Mouse (Mus musculus) limb, embryonic 14.5 days (tissue): ENCODE measurements around the gene Map9. TPM values are rescaled to one million over a fixed set of nuclear protein-coding genes. Genes with fewer than 3 reads are reported as not detected.

Source experiments
- ATAC-seq: fragments of 200-750 bp; cut with Nextera tagmentation; 2 replicates; pipeline ENCODE4 v1.8.0; 2017; ENCODE audit warnings: low read depth, moderate number of reproducible peaks, moderate TSS enrichment; ENCODE audit not compliant: low FRiP score
- DNase-seq: peaks from one replicate; pipeline ENCODE4 v3.0.0-alpha.2; 2015; ENCODE audit warnings: low spot score
- H3K27ac ChIP-seq: fragments of 300-500 bp; sonication (generic); replicated peaks from 2 replicates; pipeline ENCODE4 v1.5.1; 2014; ENCODE audit warnings: low read depth, mild to moderate bottlenecking, low read length, moderate library complexity, mixed read lengths
- H3K27me3 ChIP-seq: fragments of 300-500 bp; sonication (generic); 2 replicates; pipeline ENCODE4 v1.6.1; 2014; ENCODE audit warnings: low read length, mixed read lengths; ENCODE audit not compliant: control insufficient read depth, insufficient read depth
- H3K36me3 ChIP-seq: fragments of 300-500 bp; sonication (generic); 2 replicates; pipeline ENCODE4 v1.6.1; 2014; ENCODE audit warnings: mild to moderate bottlenecking, low read length, moderate library complexity, mixed read lengths; ENCODE audit not compliant: control insufficient read depth, insufficient read depth
- H3K4me1 ChIP-seq: fragments of 300-500 bp; sonication (generic); 2 replicates; pipeline ENCODE4 v1.6.1; 2014; ENCODE audit warnings: antibody characterized with exemption, low read length, mixed read lengths; ENCODE audit not compliant: control insufficient read depth, insufficient read depth
- H3K4me2 ChIP-seq: fragments of 300-500 bp; sonication (generic); replicated peaks from 2 replicates; pipeline ENCODE4 v1.6.1; 2014; ENCODE audit warnings: low read depth, mild to moderate bottlenecking, low read length, moderate library complexity; ENCODE audit not compliant: severe bottlenecking
- H3K4me3 ChIP-seq: fragments of 300-500 bp; sonication (generic); replicated peaks from 2 replicates; pipeline ENCODE4 v1.5.1; 2014; ENCODE audit warnings: low read length
- H3K9ac ChIP-seq: fragments of 300-500 bp; sonication (generic); 2 replicates; pipeline ENCODE4 v1.6.1; 2014; ENCODE audit warnings: mild to moderate bottlenecking, low read depth, low read length, moderate library complexity; ENCODE audit not compliant: severe bottlenecking
- H3K9me3 ChIP-seq: fragments of 300-500 bp; sonication (generic); 2 replicates; pipeline ENCODE4 v1.6.1; 2016; ENCODE audit warnings: low read length; ENCODE audit not compliant: control insufficient read depth
- POLR2A ChIP-seq: fragments of 200-500 bp; IDR thresholded peaks from 2 replicates; pipeline ENCODE4 v1.8.0; 2012; ENCODE audit warnings: inconsistent platforms, mild to moderate bottlenecking, moderate library complexity, borderline replicate concordance; ENCODE audit not compliant: insufficient read depth, insufficient read length; ENCODE audit errors: extremely low read depth
- WGBS: fragments of 180-500 bp; shearing (Covaris S2); extraction: QIAGEN DNeasy Blood & Tissue Kit; methylation state at CpG from one replicate; pipeline ENCODE4 v1.1.7; 2014; 5-methylcytosine and 5-hydroxymethylcytosine counted together
- polyA plus RNA-seq, 2 experiments: library from polyadenylated mRNA; depleted of rRNA in 1 of 2; stranded (reverse) in 1 of 2; unstranded in 1 of 2; fragments of >200 nt; fragmentation: Nextera tagmentation in 1 of 2; extraction: Ambion mirVana in 1 of 2; gene quantifications; 2 replicates each; pipeline versions ENCODE4 v1.2.1 to v1.2.3; 2012 to 2014

The Map9 gene
- polyA plus RNA-seq, 2 experiments, result 3.2 to 9.1 TPM

- Histone ChIP-seq H3K4me1 (no peaks in the 10 kb centered on the region), H3K9ac (no peak overlapping the region), H3K36me3 (peaks cover 19% of the 10 kb centered on the region), H3K27me3 (no peaks in the 10 kb centered on the region), H3K4me2 (no peak overlapping the region), H3K4me3 (no peak overlapping the region), H3K9me3 (no peaks in the 10 kb centered on the region), H3K27ac (no peak overlapping the region)
- no peak for TF ChIP-seq POLR2A
- WGBS, result 82% methylated on average over 10 of the region's 10 CpGs
- ATAC-seq (no peak), DNase-seq (no peak)
These were observed 12.7 kb downstream of the Map9 start for GRCm38 (mm10) chr3:82370439-82371011.

- Histone ChIP-seq H3K4me2 (no peak overlapping the region), H3K4me1 (no peaks in the 10 kb centered on the region), H3K9ac (no peak overlapping the region), H3K9me3 (no peaks in the 10 kb centered on the region), H3K27me3 (no peaks in the 10 kb centered on the region), H3K27ac (no peak overlapping the region), H3K36me3 (peaks cover 40% of the 10 kb centered on the region), H3K4me3 (no peak overlapping the region)
- no peak for TF ChIP-seq POLR2A
- ATAC-seq, result no peak
- no peak for DNase-seq
- 79% methylated on average over 14 of the region's 14 CpGs for WGBS
These were observed 19.1 kb downstream of the Map9 start for GRCm38 (mm10) chr3:82376965-82377364.

GRCm38 (mm10) chr3:82382325-82382724 lies 24.5 kb downstream of the Map9 start:
- Histone ChIP-seq H3K36me3 (peaks cover 27% of the 10 kb centered on the region), H3K4me3 (no peak overlapping the region), H3K4me1 (no peaks in the 10 kb centered on the region), H3K9me3 (no peaks in the 10 kb centered on the region), H3K9ac (no peak overlapping the region), H3K4me2 (no peak overlapping the region), H3K27ac (no peak overlapping the region), H3K27me3 (no peaks in the 10 kb centered on the region)
- WGBS, result 61% methylated on average over 11 of the region's 11 CpGs
- TF ChIP-seq POLR2A, result no peak
- DNase-seq, result no peak
- no peak for ATAC-seq

GRCm38 (mm10) chr3:82385091-82385490 lies 27.2 kb downstream of the Map9 start:
- no peak for ATAC-seq
- no peak for TF ChIP-seq POLR2A

GRCm38 (mm10) chr3:82405830-82406229 lies 48.0 kb downstream of the Map9 start:
- 85% methylated on average over 6 of the region's 6 CpGs for WGBS
- Histone ChIP-seq H3K4me2 (no peak overlapping the region), H3K4me1 (no peaks in the 10 kb centered on the region), H3K9ac (no peak overlapping the region), H3K27me3 (no peaks in the 10 kb centered on the region), H3K27ac (no peak overlapping the region), H3K4me3 (no peak overlapping the region), H3K9me3 (no peaks in the 10 kb centered on the region), H3K36me3 (no peaks in the 10 kb centered on the region)
- ATAC-seq, result no peak
- DNase-seq, result no peak
- TF ChIP-seq POLR2A, result no peak

More at GRCm38 (mm10) chr3:82385091-82385490, 27.2 kb downstream of the Map9 start:
- DNase-seq, result no peak
- Histone ChIP-seq H3K4me1 (no peaks in the 10 kb centered on the region), H3K9me3 (no peaks in the 10 kb centered on the region), H3K36me3 (peaks cover 10% of the 10 kb centered on the region), H3K4me3 (no peak overlapping the region), H3K27me3 (no peaks in the 10 kb centered on the region), H3K4me2 (no peak overlapping the region), H3K9ac (no peak overlapping the region), H3K27ac (no peak overlapping the region)
- 77% methylated on average over 8 of the region's 8 CpGs for WGBS
